Mouse (Mus musculus): ENCODE measurements around the gene A530016L24Rik.
A peak's percentile ranks its signal among the peaks of the same experiment; 100 is the strongest.

The A530016L24Rik gene

DNA sequence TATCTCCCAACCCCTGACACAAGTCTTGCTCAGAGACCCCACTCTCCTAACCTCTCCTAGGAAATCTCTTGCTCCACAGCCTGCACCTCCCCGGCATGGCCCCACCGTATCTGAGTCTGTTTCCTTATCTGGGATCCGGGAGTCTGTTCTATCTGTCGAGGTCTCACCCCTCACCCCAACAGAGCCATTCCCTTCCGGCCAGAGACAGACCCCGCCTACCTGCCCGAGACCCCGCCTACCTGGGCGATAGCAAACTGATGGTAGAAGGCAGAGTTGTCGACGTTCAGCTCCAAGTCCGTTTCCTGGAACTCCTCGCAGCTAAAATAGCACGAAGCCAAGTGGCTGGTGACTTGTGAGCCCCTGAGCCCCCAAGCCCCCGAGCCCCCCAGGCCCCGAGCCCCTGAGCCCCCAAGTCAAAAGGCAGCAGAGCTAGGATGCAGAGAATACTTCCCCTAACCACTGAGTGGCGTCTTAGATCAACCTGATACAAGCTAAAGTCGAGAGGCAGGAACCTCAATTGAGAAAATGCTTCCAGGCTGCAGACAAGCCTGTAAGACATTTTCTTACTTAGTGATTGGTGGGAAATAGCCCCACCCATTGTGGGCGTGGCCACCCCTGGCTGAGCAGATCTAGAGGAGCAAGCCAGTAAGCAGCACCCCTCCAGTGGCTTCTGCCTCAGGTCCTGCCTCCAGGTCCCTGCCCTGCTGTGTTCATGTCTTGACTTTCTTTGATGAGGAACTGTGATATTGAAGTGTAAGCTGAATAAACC, 13.9 kb downstream of the A530016L24Rik start:
- DNase-seq (ENCODE audit: low read depth, low spot score): peak; percentile 6

GRCm38 (mm10) chr12:112506267-112506666, 17.0 kb downstream of the A530016L24Rik start:
- no peak for DNase-seq (ENCODE audit: low read depth, low spot score)

- DNase-seq (ENCODE audit: low read depth, low spot score): no peak
Observed at GRCm38 (mm10) chr12:112507264-112507663, 18.0 kb downstream of the A530016L24Rik start.

GRCm38 (mm10) chr12:112507984-112508383, 18.7 kb downstream of the A530016L24Rik start:
- DNase-seq (ENCODE audit: low read depth, low spot score): no peak

DNA sequence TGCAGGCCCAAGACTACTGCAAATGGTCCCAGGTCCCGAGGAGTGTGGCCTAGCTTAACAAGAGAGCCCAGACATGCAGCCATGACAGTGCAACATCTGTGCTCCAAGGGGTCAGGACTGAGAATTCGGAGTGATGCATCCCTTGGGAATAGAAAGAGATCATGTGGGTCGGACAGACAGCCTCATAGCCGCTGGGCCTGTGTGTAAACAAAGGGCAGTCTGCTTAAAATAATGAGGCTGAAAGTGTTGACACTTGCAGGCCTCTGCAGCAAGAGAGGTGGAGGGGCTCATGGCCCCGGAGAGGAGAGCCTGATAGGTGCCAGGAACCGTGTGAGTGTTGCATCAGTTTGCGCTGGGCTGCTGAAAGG, 21.1 kb downstream of the A530016L24Rik start:
- no peak for DNase-seq (ENCODE audit: low read depth, low spot score)

DNA sequence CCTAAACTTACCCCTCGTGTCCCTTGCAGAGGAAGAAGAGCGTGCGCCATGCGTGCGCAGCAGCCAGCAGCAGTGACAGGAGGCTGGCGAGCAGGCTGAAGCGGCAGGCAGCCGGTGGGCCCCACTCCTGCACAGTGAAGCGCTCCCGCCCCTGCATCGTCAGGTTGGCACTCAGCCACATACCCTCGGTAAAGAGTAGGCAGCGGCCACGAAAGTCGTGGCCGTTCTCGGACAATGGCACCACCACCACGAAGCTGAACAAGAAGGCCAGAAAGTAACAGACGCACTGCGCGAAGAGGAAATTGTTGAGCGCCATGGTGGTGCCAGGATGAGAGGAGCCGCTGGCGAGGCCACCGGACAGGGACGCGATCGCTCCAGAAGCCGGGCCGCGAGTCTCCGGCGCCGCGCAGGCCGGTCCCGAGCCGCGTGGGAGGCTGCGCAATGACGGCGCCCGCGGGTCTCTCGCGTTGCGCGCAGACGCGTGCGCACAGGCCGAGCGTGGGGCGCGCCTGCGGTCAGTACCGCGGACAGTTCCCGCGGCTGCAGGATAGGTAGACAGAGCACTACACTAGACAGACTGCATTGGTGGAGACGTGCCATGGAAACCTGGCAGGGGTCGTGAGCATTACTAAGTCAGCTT, 21.6 kb downstream of the A530016L24Rik start:
- DNase-seq (ENCODE audit: low read depth, low spot score): no peak

DNA sequence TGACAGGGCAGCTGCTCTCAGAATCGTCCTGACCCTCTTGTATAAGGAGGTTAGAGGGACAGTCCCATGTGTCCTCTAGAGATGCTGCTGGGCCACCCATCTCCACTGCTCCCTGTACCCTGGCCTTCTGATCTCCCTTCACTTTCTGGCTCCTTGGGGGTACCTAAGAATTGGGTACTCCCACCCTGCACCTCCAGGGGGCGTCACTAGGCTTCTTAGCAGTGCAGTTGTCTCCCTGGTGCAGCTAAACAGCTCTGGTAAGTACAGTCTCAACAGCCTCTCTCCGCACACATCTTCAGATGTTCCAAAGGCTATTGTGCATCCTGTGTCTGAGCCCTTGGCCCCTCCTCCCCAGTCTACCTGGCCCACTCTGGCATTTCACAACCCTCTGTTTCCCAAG, 25.6 kb downstream of the A530016L24Rik start:
- no peak for DNase-seq (ENCODE audit: low read depth, low spot score)

GRCm38 (mm10) chr12:112516697-112517337, 27.6 kb downstream of the A530016L24Rik start, which contains the start of gene Tmem179:
TSS of gene Tmem179 (minus strand) at chr12:112516747.
- peak; percentile 8 for DNase-seq (ENCODE audit: low read depth, low spot score)

GRCm38 (mm10) chr12:112518105-112518504, 28.9 kb downstream of the A530016L24Rik start:
- DNase-seq (ENCODE audit: low read depth, low spot score): no peak

DNA sequence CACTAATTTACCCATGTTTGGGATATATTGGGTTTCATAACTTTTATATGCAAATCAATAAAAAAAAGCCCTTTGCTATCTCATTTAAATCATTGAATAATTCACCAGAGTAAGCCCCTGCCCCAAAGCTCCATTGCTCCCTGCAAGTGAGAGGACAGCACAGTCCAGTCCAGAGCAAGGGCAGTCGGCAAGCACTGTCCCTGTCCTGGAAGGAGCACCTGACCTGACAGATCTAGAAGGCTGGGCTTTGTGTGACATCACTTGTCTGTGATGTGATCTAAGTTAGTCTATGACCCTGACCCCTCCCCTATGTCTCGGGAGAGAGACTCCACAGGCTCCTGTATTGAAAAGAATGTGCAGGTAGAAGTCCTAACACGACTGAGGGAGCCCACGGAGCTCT, 44.5 kb downstream of the A530016L24Rik start:
- no peak for DNase-seq (ENCODE audit: low read depth, low spot score)

DNA sequence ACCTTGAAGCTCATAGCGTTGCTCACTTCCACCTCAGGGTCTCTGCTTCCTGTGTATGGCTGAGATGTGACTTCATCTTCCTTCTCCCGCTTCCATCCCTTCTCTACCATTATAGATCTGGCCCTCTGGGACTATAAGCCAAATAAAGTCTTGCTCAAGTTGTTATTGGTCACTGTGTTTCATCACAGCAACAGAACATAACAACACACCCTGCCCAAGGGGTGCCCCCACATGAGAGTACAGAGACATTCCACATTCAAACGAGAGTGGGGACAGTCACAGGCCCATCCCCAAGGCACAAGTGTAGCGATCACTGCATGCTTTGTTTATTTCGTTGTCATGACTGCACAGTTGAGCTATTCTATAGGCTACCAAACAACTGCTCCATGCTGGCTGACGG, 48.0 kb downstream of the A530016L24Rik start:
- DNase-seq (ENCODE audit: low read depth, low spot score): no peak

DNA sequence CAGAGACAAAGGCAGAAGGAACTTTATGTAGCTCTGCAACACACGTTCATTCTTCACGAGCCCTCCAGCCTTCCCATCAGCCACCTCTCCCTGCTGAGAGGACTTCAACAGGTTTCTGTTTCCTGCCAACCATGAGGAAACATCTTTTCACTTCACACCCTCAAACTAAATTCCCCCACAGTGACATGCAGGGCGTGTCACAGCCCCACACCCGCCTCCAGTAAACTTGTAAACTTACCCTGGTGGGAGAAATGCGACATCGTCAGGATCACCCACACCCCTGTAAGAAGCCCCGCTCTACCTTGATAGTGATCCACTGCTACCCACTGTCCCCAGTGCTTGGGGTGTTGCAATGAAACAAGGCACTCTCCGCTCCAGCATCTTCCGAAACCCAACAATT, 49.1 kb downstream of the A530016L24Rik start:
- no peak for DNase-seq (ENCODE audit: low read depth, low spot score)

- no peak for DNase-seq (ENCODE audit: low read depth, low spot score)
Observed at GRCm38 (mm10) chr12:112539466-112539965, 50.3 kb downstream of the A530016L24Rik start.

- no peak for DNase-seq (ENCODE audit: low read depth, low spot score)
Observed at GRCm38 (mm10) chr12:112540321-112540720, 51.1 kb downstream of the A530016L24Rik start.

GRCm38 (mm10) chr12:112541483-112542091, 52.3 kb downstream of the A530016L24Rik start:
- no peak for DNase-seq (ENCODE audit: low read depth, low spot score)

GRCm38 (mm10) chr12:112542257-112542919, 53.1 kb downstream of the A530016L24Rik start:
- DNase-seq (ENCODE audit: low read depth, low spot score): no peak

DNA sequence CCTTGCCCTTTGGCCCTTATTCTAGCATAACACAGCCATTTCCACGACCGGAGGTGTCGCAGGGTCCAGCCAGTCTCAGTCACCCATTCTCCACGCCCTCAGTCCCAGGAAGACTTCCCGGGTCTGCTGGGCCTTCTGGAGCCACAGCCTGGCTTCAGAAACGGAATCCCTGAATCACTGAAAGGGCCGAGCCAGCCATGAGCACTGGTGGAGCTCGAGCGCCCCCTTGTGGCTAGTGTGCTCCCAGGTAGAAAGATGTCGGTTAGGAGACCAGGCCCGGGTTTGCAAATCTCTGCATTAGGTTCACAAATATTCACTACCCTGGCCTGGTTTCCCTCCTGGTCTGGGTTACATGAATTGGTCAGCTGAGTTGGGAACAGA, 53.7 kb downstream of the A530016L24Rik start:
- DNase-seq (ENCODE audit: low read depth, low spot score): peak; percentile 64

DNA sequence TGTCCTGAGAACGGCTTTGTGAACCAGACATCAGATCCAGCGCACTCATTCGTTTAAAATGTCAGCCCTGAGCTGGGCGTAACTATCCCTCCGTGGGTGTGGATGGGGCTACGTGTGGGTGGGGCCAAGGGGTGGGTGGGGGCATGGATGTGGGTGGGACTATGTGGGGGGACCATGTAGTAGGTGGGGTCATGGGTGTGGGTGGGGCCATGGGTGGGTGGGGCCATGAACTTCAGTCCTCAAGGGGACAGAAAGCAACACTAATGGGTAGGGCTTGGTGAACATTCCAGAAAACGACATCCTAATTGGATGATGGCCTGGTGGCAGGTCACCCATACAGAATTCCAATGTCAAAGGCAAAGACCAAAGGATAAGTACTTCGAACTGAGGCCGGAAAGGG, 54.7 kb downstream of the A530016L24Rik start:
- no peak for DNase-seq (ENCODE audit: low read depth, low spot score)

DNA sequence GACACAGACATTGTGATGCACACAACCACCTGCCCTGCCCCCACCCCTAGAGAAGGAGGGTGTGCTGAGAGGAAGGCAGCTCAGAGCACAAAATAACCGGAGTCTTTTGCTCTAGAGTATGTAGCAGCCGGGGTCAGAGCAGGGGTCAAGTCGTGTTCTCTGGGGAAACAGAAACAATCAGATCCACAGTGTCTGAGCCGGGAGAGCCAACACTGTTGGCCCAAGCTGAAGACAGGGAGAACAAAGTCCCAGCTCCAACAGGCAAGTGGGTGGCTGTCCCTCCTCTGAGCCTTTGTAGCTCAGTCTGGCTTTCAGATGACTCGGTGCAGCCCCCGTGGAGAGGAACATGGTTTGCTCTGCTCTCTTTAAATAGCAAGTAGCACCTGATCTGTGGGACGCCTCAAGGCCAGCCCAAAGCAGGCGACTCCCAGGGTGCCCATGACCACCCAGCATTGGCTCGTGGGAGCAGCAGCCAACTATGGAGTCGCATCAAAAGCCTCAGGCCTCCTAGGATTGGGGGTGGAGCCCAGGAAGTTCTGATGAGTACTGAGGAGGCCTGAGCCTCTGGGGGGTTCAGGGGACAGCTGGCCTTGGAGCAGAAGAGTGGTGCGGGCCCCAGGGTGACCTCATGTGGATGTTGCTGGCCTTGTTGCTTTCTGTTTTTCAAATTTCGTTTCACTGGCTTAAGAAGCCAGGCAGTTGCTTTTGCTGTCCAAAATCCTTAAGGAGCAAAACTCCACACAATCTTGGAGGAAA, 55.9 kb downstream of the A530016L24Rik start:
- DNase-seq (ENCODE audit: low read depth, low spot score): no peak

GRCm38 (mm10) chr12:112546110-112546509, 56.9 kb downstream of the A530016L24Rik start:
- DNase-seq (ENCODE audit: low read depth, low spot score): no peak

DNA sequence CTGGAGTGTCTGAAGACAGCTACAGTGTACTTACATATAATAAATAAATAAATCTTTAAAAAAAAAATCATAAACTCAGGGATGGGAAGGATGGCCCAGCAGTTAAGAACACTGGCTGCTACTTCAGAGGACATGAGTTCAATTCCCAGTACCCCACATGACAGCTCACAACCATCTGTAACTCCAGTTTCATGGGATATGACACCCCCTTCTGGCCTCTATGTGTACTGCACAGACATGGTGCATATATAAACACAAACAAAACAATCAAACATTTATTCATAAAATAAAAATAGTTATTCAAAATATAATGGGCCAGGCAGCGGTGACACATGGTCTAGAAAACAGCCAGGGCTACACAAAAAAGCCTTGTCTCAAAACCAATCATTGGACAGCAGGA, 60.0 kb downstream of the A530016L24Rik start:
- no peak for DNase-seq (ENCODE audit: low read depth, low spot score)
